Mouse (Mus musculus) intestine, postnatal 0 days (tissue): ENCODE results near the gene Bpgm. TPM values are rescaled to one million over a fixed set of nuclear protein-coding genes. Genes with fewer than 3 reads are reported as not detected.

ENCODE experiments used
- ATAC-seq: fragments of 200-750 bp; cut with Nextera tagmentation; 2 replicates; pipeline ENCODE4 v1.8.0; 2017; ENCODE audit warnings: mild to moderate bottlenecking, moderate TSS enrichment, moderate library complexity
- H3K27ac ChIP-seq: fragments of 300-500 bp; sonication (generic); 2 replicates; pipeline ENCODE4 v1.5.1; 2014; ENCODE audit warnings: mild to moderate bottlenecking, low read depth, low read length, moderate library complexity
- H3K27me3 ChIP-seq: fragments of 300-500 bp; sonication (generic); replicated peaks from 2 replicates; pipeline ENCODE4 v1.6.1; 2014; ENCODE audit warnings: low read length, mixed read lengths; ENCODE audit not compliant: control insufficient read depth, insufficient read depth
- H3K36me3 ChIP-seq: fragments of 300-500 bp; sonication (generic); 2 replicates; pipeline ENCODE4 v1.6.1; 2014; ENCODE audit warnings: mild to moderate bottlenecking, moderate library complexity; ENCODE audit not compliant: control insufficient read depth, insufficient read depth
- H3K4me1 ChIP-seq: fragments of 300-500 bp; sonication (generic); replicated peaks from 2 replicates; pipeline ENCODE4 v1.6.1; 2014; ENCODE audit warnings: antibody characterized with exemption, low read length, mixed read lengths; ENCODE audit not compliant: control insufficient read depth, insufficient read depth
- H3K4me2 ChIP-seq: fragments of 300-500 bp; sonication (generic); replicated peaks from 2 replicates; pipeline ENCODE4 v1.6.1; 2014; ENCODE audit warnings: low read depth, mild to moderate bottlenecking, moderate library complexity
- H3K4me3 ChIP-seq: fragments of 300-500 bp; sonication (generic); 2 replicates; pipeline ENCODE4 v1.5.1; 2014; ENCODE audit warnings: low read depth, low read length
- H3K9ac ChIP-seq: fragments of 300-500 bp; sonication (generic); 2 replicates; pipeline ENCODE4 v1.6.1; 2014; ENCODE audit warnings: mild to moderate bottlenecking, low read depth, low read length
- H3K9me3 ChIP-seq: fragments of 300-500 bp; sonication (generic); 2 replicates; pipeline ENCODE4 v1.6.1; 2016; ENCODE audit warnings: mixed run types; ENCODE audit not compliant: control insufficient read depth
- CTCF ChIP-seq: sonication (generic); IDR thresholded peaks from 2 replicates; pipeline ENCODE4 v1.5.1; 2016; ENCODE audit warnings: low read depth, mild to moderate bottlenecking, control low read depth, antibody characterized with exemption, moderate library complexity
- WGBS: fragments of 180-500 bp; shearing (Covaris S2); extraction: QIAGEN DNeasy Blood & Tissue Kit; methylation state at CpG from one replicate; pipeline ENCODE4 v1.1.7; 2014; 5-methylcytosine and 5-hydroxymethylcytosine counted together
- polyA plus RNA-seq: library from polyadenylated mRNA; unstranded; fragments of >200 nt; fragmentation: Nextera tagmentation; extraction: Ambion mirVana; gene quantifications from 2 replicates; pipeline ENCODE4 v1.2.1, GENCODE M21; 2015

Gene Bpgm
- 70.8 and 73.1 TPM in 2 replicates for polyA plus RNA-seq

DNA sequence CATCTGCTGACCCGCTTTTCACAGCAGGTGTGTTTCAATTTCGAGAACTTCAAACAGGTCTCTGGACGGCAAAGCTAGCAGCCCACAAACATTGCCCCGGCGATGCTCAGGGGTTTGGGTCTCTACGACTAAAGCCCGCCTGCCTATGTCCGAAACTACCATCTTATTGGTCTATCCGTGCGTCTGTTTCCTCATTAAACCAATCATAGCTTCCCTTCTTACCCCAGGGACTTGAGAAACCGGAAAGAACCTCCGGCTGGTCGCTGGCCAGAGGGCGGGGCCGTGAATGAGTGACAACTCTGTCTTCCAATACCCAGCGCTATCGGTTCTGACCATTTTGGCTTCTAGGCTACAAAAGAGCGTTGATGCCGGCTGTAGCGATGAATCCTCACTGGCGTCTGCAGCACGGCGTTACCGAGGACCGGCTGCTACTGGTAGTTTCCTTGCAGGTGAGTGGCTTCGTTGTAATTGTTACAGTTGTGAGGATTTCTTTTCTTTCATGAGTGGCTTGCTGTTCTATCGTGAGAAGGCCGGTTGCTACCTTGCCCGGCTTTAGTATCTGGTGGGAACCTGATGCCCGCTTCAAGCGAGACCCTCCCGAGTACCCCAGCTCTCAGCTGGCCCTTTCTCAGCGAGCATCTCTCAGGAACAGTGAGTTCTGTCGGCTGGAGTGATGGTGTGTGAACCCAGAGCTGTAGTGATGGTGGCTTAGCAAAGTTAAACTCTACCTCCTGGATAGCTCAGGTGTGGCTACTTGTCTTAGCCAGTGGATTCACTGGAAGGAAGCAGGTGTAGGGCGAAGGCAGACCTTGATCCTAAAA, at the start of gene Bpgm:
TSS of gene Bpgm (plus strand) at position 234 of the 821 bp plus-strand sequence.
- TF ChIP-seq CTCF, result no peak
- WGBS, result under 1% methylated on average over 35 of the region's 35 CpGs
- peak within 1 kb of the TSS; percentile 63 for H3K9ac ChIP-seq
- H3K36me3 ChIP-seq, result no peaks in the 10 kb centered on the region
- peak within 1 kb of the TSS; percentile 81 for H3K4me2 ChIP-seq
- H3K27ac ChIP-seq, result peak within 1 kb of the TSS; percentile 73
- H3K4me1 ChIP-seq, result peaks cover 2% of the 10 kb centered on the region; the same call in 1 of the 2 replicates
- peak within 1 kb of the TSS; percentile 70 for H3K4me3 ChIP-seq
- no peaks in the 10 kb centered on the region for H3K27me3 ChIP-seq
- peak; percentile 93 for ATAC-seq
- H3K9me3 ChIP-seq, result no peaks in the 10 kb centered on the region

DNA sequence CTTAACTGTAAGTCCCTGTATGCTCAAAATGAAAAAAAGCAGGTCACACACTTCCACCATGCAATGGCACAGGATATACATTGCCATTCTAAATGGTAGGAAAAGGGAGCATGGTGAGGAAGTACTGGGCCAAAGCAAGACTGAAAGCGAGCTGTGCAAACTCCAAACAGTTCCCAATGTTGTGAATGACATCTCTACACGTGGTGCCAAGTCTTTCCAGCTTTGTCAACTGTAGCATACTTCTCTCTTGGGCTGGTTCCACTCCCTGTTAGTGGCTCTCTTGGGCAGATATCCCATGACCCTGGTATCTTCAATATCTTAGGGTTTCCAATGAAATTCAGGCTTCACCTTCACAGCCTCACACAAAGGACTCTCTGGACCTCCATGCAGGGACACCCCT, 37.0 kb upstream of the Bpgm start:
- Histone ChIP-seq H3K27ac (no peak overlapping the region), H3K4me2 (no peak overlapping the region), H3K9me3 (no peaks in the 10 kb centered on the region), H3K4me1 (no peaks in the 10 kb centered on the region), H3K9ac (no peak overlapping the region), H3K4me3 (no peak overlapping the region), H3K36me3 (no peaks in the 10 kb centered on the region), H3K27me3 (no peaks in the 10 kb centered on the region)
- TF ChIP-seq CTCF, result no peak
- 65% methylated on average over 2 of the region's 2 CpGs for WGBS
- ATAC-seq, result no peak

DNA sequence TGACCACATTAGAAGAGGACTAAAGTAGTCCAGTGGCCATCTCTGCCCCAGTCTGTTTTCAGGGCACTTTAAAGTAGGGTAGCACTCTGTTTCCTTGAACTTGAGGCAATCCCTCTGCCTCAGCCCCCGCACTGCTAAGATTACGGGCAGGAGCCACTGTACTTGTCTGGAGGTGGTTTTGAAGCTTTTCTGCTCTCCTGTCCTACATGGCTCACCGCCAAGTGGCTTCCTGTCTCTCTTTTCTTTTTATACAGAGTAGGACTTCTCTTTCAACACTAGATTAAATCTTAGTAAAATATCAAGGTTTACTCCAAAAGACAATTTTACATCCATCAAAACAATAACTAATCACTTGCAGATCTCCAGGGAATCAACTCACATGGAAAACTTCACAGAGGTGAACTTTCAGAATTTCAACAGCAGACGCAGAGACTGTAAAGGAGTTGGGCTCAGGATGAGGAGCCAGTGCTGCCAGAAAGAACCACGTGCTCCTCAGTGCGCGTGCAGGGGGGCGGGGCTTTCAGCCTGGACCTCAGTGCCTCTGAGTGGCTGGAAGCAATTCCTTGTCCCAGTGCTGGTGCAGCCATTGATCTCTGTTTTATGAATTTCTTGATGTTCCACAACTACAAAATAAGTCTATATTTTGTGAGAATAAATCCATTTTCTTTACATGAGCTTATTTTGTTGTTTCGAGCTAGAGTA, 34.3 kb upstream of the Bpgm start:
- no peaks in the 10 kb centered on the region for H3K4me1 ChIP-seq
- no peak overlapping the region for H3K4me3 ChIP-seq
- H3K27ac ChIP-seq, result no peak overlapping the region
- 60% methylated on average over 9 of the region's 9 CpGs for WGBS
- no peak overlapping the region for H3K9ac ChIP-seq
- no peaks in the 10 kb centered on the region for H3K27me3 ChIP-seq
- no peak overlapping the region for H3K4me2 ChIP-seq
- no peaks in the 10 kb centered on the region for H3K9me3 ChIP-seq
- TF ChIP-seq CTCF, result no peak
- H3K36me3 ChIP-seq, result no peaks in the 10 kb centered on the region
- ATAC-seq, result no peak

DNA sequence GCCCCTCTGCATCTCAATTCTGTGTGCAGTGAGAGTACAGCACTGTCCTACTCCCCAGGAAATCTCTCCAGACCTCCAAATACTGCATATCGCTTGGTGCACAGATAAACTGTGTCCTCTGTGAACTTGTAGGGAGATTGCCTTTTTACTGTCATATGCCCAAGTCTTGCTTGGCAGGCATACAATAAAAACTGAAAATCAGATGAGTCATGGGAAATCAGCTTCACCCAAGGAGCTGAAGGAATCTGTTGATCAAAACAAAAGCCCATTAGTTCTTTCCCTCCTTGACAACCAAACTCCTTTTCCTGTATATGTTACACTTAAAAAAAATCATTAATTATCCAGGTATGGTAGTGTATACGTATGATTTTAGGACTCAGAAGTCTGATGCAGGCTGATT, 32.2 kb upstream of the Bpgm start:
- H3K4me1 ChIP-seq, result no peaks in the 10 kb centered on the region
- no peak overlapping the region for H3K4me2 ChIP-seq
- no peaks in the 10 kb centered on the region for H3K9me3 ChIP-seq
- H3K36me3 ChIP-seq, result no peaks in the 10 kb centered on the region
- no peaks in the 10 kb centered on the region for H3K27me3 ChIP-seq
- ATAC-seq, result no peak
- H3K4me3 ChIP-seq, result no peak overlapping the region
- H3K9ac ChIP-seq, result no peak overlapping the region
- H3K27ac ChIP-seq, result no peak overlapping the region
- no peak for TF ChIP-seq CTCF
- 67% methylated on average over 2 of the region's 2 CpGs for WGBS

DNA sequence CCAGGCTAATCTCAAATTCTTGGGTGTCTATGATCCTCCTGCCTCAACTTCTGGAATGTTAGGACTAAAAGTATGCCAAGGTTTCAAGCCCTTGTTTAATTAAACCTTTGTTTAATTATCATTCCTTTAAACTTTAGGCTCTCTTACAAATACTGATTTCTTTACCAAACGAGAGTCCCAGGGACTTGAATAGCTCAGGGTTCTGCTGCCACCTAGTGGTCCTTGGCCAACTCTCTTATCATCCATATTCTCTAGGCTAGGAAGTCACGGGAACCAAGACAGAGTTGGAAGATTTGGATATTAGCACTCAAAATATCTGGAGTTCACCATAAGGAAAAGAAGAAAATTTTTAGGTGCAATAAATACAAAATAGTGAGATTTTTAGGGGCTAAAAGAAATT, 28.0 kb upstream of the Bpgm start:
- no peak overlapping the region for H3K27ac ChIP-seq
- H3K27me3 ChIP-seq, result no peaks in the 10 kb centered on the region
- no peak overlapping the region for H3K4me3 ChIP-seq
- no peaks in the 10 kb centered on the region for H3K9me3 ChIP-seq
- H3K9ac ChIP-seq, result no peak overlapping the region
- peak; percentile 90 for TF ChIP-seq CTCF
- no peak overlapping the region for H3K4me2 ChIP-seq
- 7% methylated on average over 2 of the region's 2 CpGs for WGBS
- H3K4me1 ChIP-seq, result no peaks in the 10 kb centered on the region
- no peaks in the 10 kb centered on the region for H3K36me3 ChIP-seq
- ATAC-seq, result no peak

DNA sequence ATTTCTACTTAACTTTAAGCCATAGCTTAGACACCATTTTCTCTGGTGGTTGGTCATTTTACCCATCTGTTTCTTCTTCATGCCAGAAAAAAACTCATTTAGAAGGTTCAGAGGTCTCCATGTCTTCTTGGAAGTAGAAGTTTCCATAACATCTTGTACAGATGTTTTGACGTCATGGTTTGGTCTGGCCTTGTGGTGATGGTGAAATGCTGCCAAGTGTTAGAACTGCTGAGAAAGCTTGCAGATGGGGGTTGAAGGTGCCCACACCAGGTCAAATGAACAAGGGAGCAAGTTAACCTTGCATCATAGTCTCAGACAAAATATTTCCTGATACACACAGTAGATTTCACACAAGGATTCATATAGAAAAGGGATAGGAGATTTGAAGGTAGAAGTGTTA, 27.3 kb upstream of the Bpgm start:
- Histone ChIP-seq H3K27me3 (no peaks in the 10 kb centered on the region), H3K4me1 (no peaks in the 10 kb centered on the region), H3K9ac (no peak overlapping the region), H3K36me3 (no peaks in the 10 kb centered on the region), H3K9me3 (no peaks in the 10 kb centered on the region), H3K4me3 (no peak overlapping the region), H3K27ac (no peak overlapping the region), H3K4me2 (no peak overlapping the region)
- ATAC-seq, result no peak
- 77% methylated on average over 1 of the region's 1 CpGs for WGBS
- TF ChIP-seq CTCF, result no peak
